Mouse (Mus musculus) monocyte, adult 5-6 weeks (primary cell): ENCODE measurements around the gene Fut11. TPM values are rescaled to one million over a fixed set of nuclear protein-coding genes. Genes with fewer than 3 reads are reported as not detected.

Experiments
- ATAC-seq: fragments of 153-309, 156-312 bp; replicated peaks from 2 replicates; pipeline ENCODE4 v1.8.0; 2017; ENCODE audit warnings: mild to moderate bottlenecking; ENCODE audit not compliant: low TSS enrichment, insufficient number of reproducible peaks, severe bottlenecking, poor library complexity, low FRiP score
- total RNA-seq: library from RNA; stranded (forward); fragments of 200-1000, 200-491, 200-594 nt; gene quantifications from 3 replicates; pipeline ENCODE4 v1.2.3, GENCODE M21; 2017

Gene Fut11
- 5.0 to 9.7 TPM (median 8.2 TPM) in 3 replicates for total RNA-seq

- peak; percentile 60 for ATAC-seq
Observed at GRCm38 (mm10) chr14:20694884-20695760, at the start of gene Fut11. Gene Fut11 (plus strand): TSS chr14:20694968.

DNA sequence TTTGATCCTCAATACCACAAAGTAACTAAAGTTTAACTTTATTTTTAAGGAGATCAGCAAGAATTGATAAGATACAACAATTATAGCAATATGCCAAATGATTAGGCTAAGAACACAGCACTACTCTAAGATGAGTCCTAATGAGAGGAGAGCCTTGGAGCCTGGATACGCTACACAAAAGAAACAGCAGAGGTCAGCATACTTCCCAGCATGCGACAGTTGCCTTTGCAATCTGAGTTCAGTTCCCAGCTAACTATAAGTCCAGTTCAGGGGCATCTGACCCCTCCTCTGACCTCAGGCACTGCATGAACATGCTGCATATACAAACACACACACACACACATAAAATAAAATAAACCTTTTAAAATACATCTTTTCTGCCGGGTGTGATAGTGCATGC is 49.2 kb upstream of the Fut11 start:
- ATAC-seq: no peak

- no peak for ATAC-seq
Observed at GRCm38 (mm10) chr14:20646381-20646780, 48.4 kb upstream of the Fut11 start.

- ATAC-seq: no peak
Observed at GRCm38 (mm10) chr14:20651000-20651399, 43.8 kb upstream of the Fut11 start.

GRCm38 (mm10) chr14:20651722-20652256 is 43.0 kb upstream of the Fut11 start:
- no peak for ATAC-seq

GRCm38 (mm10) chr14:20654690-20655421 is 39.9 kb upstream of the Fut11 start:
- ATAC-seq: peak; percentile 76

- ATAC-seq: no peak
Observed at GRCm38 (mm10) chr14:20655731-20656130, 39.0 kb upstream of the Fut11 start.

DNA sequence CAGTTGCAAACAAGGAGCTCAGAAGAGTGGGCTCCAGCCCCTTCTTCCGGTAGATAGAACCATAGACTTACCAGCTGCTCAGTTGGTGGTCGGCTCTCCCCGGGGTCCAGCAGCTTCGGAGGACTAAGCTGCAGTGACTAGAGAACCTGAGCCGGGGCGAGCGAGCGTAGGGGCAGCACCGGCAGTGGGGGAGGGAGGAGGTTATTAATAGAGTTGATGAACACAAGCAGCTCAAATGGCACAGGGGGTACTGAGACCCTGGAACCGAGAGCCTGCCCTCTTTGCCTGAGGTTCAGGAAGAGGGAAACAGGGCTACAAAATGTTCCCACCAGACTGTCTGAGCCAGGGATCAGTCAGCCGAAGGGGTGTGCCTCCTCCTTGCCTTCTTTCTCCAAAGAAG is 38.4 kb upstream of the Fut11 start, which contains the start of gene Myoz1:
Myoz1 (minus strand) TSS at position 180 of the 400 bp plus-strand sequence.
- no peak for ATAC-seq

- ATAC-seq: no peak
Observed at GRCm38 (mm10) chr14:20658326-20658725, 36.4 kb upstream of the Fut11 start.

DNA sequence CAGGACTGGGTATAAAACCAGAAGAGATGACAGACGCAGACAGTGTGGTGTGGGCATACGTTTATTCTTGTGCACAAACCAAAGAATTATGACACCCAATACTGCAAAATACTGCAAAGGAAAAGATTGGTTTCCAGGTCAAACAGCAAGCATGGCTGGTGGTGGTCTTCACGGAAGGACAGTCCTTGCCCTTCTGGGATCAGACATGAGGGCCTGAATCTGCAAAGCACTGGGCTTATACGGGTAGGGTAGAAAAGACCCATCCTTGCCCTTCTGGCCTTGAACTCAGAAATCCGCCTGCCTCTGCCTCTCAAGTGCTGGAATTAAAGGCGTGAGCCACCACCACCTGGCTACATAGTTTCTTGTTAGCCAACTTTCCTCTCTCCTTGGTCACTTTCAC is 35.9 kb upstream of the Fut11 start:
- no peak for ATAC-seq

- ATAC-seq: no peak
Observed at GRCm38 (mm10) chr14:20659687-20660086, 35.1 kb upstream of the Fut11 start.

GRCm38 (mm10) chr14:20660827-20661660 is 33.7 kb upstream of the Fut11 start:
- ATAC-seq: peak; percentile 93

GRCm38 (mm10) chr14:20661661-20662331 is 33.0 kb upstream of the Fut11 start:
- ATAC-seq: no peak

DNA sequence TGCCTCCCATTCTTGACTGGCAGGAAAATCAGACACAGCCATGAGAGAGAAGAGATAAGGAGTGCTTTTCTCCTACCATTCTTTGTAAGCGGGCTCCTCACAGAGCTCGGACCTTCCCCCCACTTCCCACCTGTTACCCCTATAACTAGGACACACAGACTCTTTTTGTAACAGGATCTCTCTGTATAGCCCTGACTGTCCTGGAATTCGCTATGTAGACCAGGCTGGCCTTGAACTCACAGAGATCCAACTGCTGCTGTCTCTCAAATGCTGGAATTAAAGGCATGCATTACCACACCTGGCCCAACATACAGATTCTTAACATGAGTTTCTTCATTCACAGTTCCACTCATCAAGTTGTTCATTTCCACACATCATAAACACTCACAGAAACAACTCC is 32.0 kb upstream of the Fut11 start:
- no peak for ATAC-seq

GRCm38 (mm10) chr14:20663601-20664000 is 31.2 kb upstream of the Fut11 start:
- ATAC-seq: no peak

- ATAC-seq: no peak
Observed at GRCm38 (mm10) chr14:20664436-20664835, 30.3 kb upstream of the Fut11 start.

DNA sequence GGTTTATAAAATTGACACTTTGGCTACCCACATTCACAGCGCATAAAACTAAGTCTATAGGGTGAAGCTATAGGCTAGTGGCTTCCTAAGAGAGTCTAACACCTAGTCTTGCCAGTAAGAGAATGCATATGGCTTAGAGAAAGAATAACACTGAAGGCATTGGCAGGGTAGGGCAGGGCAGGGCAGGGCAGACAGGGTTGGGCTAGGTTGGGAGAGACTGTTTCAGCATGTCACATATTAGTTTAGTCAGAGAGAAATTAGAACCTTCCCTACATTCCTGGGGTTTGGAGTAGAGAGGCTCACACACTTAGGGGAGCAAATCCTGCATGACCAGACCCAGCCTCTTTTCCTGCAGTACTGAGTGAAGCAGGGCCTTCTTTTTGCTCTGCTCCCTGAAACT is 27.3 kb upstream of the Fut11 start:
- no peak for ATAC-seq

DNA sequence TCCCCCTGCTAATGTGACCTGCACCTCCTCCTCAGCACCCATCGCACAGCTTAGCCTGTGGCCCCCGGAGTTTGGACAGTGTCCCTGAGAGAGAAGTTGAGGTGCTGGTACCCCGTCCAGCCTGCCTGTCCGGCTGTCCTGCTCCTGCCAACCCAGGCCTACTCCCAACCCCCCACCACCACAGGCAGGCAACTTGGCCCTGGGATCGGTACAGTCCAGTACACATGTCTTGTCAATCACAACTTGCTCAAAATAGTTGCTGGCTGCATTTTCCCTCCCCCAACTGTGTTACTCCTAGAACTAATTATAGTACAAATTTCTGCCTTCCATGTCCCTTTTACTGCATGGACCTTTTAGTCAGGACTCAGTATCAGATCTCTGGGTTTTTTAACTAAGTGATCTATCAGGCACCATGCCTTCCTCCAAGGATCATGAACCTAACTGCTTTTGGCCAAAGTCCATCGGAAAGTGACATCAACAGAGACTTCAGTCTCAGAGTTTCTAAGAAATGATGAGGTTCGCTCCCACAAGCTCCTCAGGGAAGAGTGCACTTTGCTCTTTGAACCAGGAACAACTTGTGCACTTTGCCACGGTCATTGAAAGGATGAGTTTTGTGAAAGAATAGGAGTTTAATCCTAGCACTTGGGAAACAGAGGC is 26.5 kb upstream of the Fut11 start, which contains the start of gene Synpo2l:
Synpo2l (minus strand) TSS at position 201 of the 657 bp plus-strand sequence.
- no peak for ATAC-seq
